Mouse (Mus musculus): Measurements from ENCODE around the gene Vsig8.

Vsig8 gene

GRCm38 (mm10) chr1:172528701-172529100 is 27.0 kb upstream of the Vsig8 start:
- DNase-seq (ENCODE audit: low spot score): peak; percentile 84

GRCm38 (mm10) chr1:172530544-172531220 is 25.1 kb upstream of the Vsig8 start:
- no peak for DNase-seq (ENCODE audit: low spot score)

- peak; percentile 54 for DNase-seq (ENCODE audit: low spot score)
These were observed 23.2 kb upstream of the Vsig8 start for GRCm38 (mm10) chr1:172532551-172532950.

GRCm38 (mm10) chr1:172535116-172535515 is 20.6 kb upstream of the Vsig8 start:
- DNase-seq (ENCODE audit: low spot score): no peak

GRCm38 (mm10) chr1:172539827-172540226 is 15.9 kb upstream of the Vsig8 start:
- no peak for DNase-seq (ENCODE audit: low spot score)

GRCm38 (mm10) chr1:172540283-172540820 is 15.4 kb upstream of the Vsig8 start:
- no peak for DNase-seq (ENCODE audit: low spot score)

- DNase-seq (ENCODE audit: low spot score): no peak
These were observed 9.7 kb upstream of the Vsig8 start for GRCm38 (mm10) chr1:172546062-172546461.

GRCm38 (mm10) chr1:172548501-172548900 is 7.2 kb upstream of the Vsig8 start:
- no peak for DNase-seq (ENCODE audit: low spot score)

- no peak for DNase-seq (ENCODE audit: low spot score)
These were observed 6.4 kb upstream of the Vsig8 start for GRCm38 (mm10) chr1:172549314-172549713.

GRCm38 (mm10) chr1:172549717-172550116 is 6.0 kb upstream of the Vsig8 start:
- no peak for DNase-seq (ENCODE audit: low spot score)

- peak; percentile 44 for DNase-seq (ENCODE audit: low spot score)
These were observed 5.2 kb upstream of the Vsig8 start for GRCm38 (mm10) chr1:172550551-172550951.

GRCm38 (mm10) chr1:172551009-172551408 is 4.7 kb upstream of the Vsig8 start:
- DNase-seq (ENCODE audit: low spot score): no peak

GRCm38 (mm10) chr1:172552623-172553022 is 3.1 kb upstream of the Vsig8 start:
- DNase-seq (ENCODE audit: low spot score): no peak

GRCm38 (mm10) chr1:172562641-172563464 is 7.1 kb downstream of the Vsig8 start:
- DNase-seq (ENCODE audit: low spot score): peak; percentile 87

GRCm38 (mm10) chr1:172563465-172563828 is 7.7 kb downstream of the Vsig8 start:
- no peak for DNase-seq (ENCODE audit: low spot score)

GRCm38 (mm10) chr1:172566131-172566530 is 10.4 kb downstream of the Vsig8 start:
- DNase-seq (ENCODE audit: low spot score): no peak

- no peak for DNase-seq (ENCODE audit: low spot score)
These were observed 12.0 kb downstream of the Vsig8 start for GRCm38 (mm10) chr1:172567758-172568157.

GRCm38 (mm10) chr1:172580116-172580515 is 24.4 kb downstream of the Vsig8 start:
- no peak for DNase-seq (ENCODE audit: low spot score)

- no peak for DNase-seq (ENCODE audit: low spot score)
These were observed 26.7 kb downstream of the Vsig8 start for GRCm38 (mm10) chr1:172582436-172582835.

- no peak for DNase-seq (ENCODE audit: low spot score)
These were observed 28.5 kb downstream of the Vsig8 start for GRCm38 (mm10) chr1:172584271-172584670.

- no peak for DNase-seq (ENCODE audit: low spot score)
These were observed 29.3 kb downstream of the Vsig8 start for GRCm38 (mm10) chr1:172585026-172585425.

- no peak for DNase-seq (ENCODE audit: low spot score)
These were observed 30.2 kb downstream of the Vsig8 start for GRCm38 (mm10) chr1:172585612-172586567.

All from ovary, postnatal 36 days (tissue).